Mouse (Mus musculus) telencephalon, adult 2 months (tissue): ENCODE data around the gene Mapk8ip2.

Experiments
- DNase-seq: peaks from one replicate; pipeline ENCODE4 v3.0.0-alpha.2; 2011; ENCODE audit warnings: low read depth, low spot score

The Mapk8ip2 gene

GRCm38 (mm10) chr15:89480584-89480983, 26.9 kb downstream of the Mapk8ip2 start:
- no peak for DNase-seq

DNA sequence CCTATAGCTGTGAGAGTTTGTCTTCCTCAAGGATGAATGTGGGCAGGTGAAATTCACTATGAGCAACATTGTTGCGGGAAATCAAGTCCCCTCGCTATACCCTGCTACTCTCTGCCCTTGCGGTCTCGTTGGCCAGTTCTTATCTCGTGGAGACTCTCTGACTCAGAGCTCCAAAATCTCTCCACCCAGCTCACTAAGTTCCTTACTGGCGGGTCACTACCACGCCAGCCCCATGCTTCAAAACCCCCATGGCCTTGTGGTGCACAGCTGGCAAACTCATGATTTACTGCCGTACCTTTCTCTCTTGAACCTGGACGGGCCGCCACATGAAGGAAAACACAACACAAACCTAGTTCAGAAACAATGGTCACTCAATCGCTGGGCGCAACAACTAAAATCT, 34.5 kb downstream of the Mapk8ip2 start:
- DNase-seq = no peak

- DNase-seq = no peak
Measured at GRCm38 (mm10) chr15:89488611-89489117, 35.0 kb downstream of the Mapk8ip2 start.

DNA sequence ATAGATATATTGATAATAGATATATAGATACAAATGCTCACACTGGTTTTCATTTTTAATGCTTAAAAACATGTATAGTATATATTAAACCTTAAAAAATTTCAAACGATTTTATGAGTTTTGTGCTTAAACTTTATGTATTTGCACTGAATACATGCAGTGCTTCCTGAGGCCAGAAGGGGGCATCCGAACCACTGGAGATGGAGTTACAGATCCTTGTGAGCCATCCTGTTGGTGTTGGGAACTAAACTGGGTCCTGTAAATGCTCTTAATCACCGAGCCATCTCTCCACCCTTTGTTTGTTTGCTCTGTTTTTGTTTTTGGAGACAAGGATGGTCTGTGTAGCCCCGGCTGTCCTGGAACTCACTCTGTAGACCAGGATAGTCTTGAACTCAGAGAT, 41.3 kb downstream of the Mapk8ip2 start:
- DNase-seq = no peak

- DNase-seq = no peak
Measured at GRCm38 (mm10) chr15:89496131-89496530, 42.4 kb downstream of the Mapk8ip2 start.

DNA sequence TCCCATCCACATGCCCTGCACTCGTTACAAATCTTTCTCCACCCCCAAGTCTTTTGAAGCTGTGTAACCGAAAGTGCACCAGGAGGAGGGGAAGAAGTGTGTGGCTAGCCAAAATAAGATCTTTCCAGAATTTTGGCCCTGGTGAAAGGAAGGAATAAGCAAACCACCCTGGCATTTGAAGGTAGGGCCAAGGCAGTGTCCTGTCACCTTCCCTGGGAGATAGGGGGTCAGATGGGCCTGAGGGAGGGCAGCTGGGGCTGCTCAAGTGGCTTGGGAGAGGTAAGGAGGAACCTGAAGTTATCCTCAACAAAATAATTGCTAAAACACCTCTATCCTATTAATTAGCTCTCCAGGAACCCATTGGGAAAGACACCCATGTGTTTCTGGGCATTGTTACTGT, 43.1 kb downstream of the Mapk8ip2 start:
- no peak for DNase-seq

GRCm38 (mm10) chr15:89497391-89498048, 43.8 kb downstream of the Mapk8ip2 start:
- DNase-seq = no peak

DNA sequence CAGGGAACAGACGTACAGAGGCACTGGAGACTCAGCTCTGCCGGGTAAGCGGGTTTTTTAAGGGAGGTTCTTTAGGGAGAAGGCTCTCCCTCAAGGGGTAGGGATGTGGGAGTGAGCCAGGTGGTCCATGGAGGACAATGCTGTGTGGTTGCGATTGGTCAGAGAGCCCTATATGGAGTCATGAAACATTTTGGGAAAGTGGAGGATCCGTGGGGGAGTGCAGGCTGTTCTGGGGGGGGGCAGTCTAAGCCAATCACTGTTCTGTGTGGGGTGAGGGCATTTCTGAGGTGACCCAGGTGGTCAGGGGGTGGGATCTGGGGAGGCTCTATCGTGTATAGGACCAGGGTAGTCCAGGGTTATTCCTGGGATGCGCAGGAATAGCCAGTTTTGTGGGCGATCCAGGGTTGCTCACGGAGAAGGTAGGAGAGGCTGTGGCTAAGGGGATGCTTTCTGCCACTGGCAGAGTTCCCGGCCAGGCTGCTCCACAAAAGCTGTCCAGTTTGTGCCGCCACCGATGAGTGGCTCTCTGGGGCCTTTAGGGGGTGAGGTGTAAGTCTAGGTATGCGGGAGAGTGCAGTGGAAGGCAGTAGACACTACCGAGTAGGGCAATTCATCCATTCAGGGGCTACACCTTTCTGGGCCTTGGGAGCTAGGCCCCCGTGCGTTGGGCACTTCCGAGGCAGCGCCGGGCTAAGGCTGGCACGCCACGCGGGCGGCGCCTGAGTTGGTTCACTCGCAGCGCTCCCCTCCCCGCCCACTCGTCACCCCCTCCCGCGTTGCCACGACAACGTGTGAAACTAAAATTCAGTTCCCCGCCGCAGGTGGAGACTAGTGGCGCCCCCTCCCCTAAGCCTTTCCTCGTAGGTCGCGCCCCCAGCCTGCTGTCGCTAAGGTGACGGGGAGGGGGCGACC, 44.6 kb downstream of the Mapk8ip2 start:
- DNase-seq = peak; percentile 84

- no peak for DNase-seq
Measured at GRCm38 (mm10) chr15:89498961-89499688, 45.4 kb downstream of the Mapk8ip2 start, which contains the start of gene Shank3. Shank3 (plus strand) TSS chr15:89499623.

DNA sequence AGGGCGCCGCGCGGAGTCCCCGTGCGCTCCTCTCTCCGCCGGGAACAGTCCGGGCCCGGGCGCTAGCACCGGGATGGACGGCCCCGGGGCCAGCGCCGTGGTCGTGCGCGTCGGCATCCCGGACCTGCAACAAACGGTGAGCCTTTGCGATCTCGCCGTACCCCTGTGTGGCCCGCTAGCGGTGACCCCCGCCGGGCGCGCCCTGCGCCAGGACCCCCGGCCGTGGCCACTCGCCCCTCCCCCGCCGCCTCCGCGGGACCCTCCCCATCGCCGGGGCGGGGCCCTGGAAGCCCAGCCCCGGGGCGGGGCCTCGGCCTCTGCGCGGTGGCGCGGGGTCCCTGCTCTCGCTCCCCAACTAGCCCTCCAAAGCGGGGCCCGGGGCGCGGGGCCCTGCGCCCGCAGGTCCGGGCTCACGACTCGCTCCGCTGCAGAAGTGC, 46.1 kb downstream of the Mapk8ip2 start:
- no peak for DNase-seq

DNA sequence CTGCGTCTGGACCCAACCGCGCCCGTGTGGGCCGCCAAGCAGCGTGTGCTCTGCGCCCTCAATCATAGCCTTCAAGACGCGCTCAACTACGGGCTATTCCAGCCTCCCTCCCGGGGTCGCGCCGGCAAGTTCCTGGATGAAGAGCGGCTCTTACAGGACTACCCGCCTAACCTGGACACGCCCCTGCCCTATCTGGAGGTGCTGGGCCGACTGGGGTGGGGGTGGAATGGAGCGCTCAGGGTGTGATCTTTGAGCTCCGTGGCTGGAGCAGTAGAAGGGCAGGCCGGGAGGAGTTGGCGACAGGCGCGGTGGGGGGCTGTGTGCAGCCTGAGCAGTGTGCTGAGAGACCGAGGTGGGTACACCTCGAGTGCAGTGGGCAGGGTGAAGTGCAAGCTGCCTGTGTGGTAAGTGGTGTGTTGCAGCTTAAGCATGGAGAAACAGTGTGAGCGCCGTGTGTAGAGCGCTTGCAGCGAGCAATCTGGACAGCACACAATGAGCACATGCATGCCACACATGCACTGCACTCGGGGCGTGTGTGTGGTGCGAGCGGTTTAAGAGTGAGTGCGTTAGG, 46.6 kb downstream of the Mapk8ip2 start:
- no peak for DNase-seq

- DNase-seq = no peak
Measured at GRCm38 (mm10) chr15:89501321-89501720, 47.6 kb downstream of the Mapk8ip2 start.

GRCm38 (mm10) chr15:89504838-89505237, 51.1 kb downstream of the Mapk8ip2 start:
- no peak for DNase-seq

DNA sequence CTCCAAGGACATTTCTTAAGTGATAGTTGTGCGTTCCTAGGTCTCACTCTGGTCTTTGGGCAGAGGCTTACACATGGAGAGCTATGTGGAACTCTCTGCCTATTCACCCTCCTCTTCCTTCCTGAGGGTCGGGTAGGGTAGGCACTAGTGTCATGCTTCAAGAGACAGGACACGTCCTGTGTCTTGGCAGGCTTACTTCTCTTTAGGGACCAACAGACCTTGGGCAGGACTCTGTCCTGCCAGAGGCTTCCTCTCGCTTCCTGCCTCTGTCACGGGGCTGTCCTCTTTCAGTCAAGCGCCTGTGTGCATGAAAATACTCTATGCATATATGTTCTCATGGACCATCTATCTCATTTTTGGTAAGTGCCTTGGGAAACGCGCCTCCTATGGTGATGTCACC, 54.0 kb downstream of the Mapk8ip2 start:
- no peak for DNase-seq

DNA sequence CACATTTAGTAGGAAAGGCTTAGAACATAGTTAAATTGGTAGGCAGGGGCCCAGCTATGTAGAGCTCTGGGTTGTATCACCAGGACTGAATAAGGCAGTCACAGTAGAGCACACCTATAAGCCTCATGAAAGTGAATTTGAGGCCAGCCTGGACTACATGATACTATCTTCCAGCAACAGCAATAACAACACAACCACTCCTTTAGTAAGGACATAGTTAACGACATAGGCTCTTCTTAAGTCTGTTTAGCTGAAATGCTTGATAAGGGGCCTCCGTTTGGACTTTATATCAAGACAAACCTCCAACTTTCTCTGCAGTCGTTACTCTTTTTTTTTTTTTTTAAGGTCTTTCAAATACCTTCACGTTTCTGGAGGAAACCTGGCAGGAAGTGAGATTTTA, 59.0 kb downstream of the Mapk8ip2 start:
- DNase-seq = no peak
